Mouse (Mus musculus): ENCODE data around the gene Tctex1d2. TPM values are rescaled to one million over a fixed set of nuclear protein-coding genes. Genes with fewer than 3 reads are reported as not detected.

Tctex1d2 gene
- polyA plus RNA-seq, 1 experiment from 2014 or later = 15.1 TPM

DNA sequence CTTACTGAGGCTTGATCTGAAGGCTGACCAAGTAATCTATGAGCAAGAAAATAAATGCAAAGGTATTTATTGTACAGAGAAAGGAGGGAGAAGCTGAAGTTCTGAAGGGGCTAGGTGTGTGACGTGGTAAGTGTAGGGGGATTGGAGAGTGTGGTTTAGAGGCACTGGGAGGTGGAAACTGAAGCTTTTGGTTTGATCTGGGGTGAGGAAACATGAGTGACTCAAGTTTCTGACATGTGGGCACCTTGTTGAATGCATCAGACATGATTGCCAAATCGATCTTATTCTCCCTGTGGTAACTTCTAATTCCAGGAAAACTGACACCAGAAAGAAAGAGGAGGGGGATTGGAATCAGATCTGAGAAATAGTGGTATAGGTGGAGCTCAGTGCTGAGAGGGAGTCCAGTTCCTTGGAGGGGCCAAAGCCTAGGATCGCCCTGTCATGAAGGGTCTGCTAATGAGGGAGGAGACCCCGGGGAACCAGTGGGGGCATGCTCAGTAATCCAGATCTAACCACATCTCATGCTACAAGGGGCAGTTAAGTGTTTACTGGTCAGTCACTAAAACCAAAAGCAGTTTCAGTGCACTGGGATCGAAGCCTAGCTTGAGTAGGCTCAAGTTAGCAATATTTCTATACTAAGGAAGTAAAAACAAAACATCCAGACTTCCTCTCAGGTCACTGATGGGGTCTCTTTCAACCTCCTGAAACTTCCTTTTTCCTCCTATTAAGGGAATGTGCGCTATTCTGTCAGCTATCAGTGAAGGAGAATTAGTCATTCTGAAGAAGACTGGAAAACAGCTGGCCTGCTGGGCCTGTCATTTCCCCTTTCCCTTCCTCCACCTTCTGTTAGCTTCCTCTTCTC is 23.6 kb upstream of the Tctex1d2 start:
- Histone ChIP-seq H3K27ac (ENCODE audit: low read depth, low read length) (peak overlapping the region; percentile 14), H3K36me3 (ENCODE audit: control insufficient read depth, insufficient read depth, low read length) (peaks cover 5% of the 10 kb centered on the region), H3K4me3 (ENCODE audit: low read depth, low read length) (no peak overlapping the region), H3K4me2 (no peak overlapping the region), H3K9ac (ENCODE audit: low read depth, low read length) (no peak overlapping the region), H3K27me3 (replicated peaks; ENCODE audit: control insufficient read depth, insufficient read depth, low read length) (no peaks in the 10 kb centered on the region), H3K4me1 (replicated peaks; ENCODE audit: control insufficient read depth, insufficient read depth, low read length) (no peaks in the 10 kb centered on the region; the same call in 1 of the 2 replicates), H3K9me3 (ENCODE audit: control insufficient read depth, low read length) (no peaks in the 10 kb centered on the region)
- ATAC-seq (replicated peaks; ENCODE audit: low FRiP score) = no peak
- 45% methylated on average over 6 of the region's 6 CpGs for WGBS
- DNase-seq (ENCODE audit: low spot score) = no peak

DNA sequence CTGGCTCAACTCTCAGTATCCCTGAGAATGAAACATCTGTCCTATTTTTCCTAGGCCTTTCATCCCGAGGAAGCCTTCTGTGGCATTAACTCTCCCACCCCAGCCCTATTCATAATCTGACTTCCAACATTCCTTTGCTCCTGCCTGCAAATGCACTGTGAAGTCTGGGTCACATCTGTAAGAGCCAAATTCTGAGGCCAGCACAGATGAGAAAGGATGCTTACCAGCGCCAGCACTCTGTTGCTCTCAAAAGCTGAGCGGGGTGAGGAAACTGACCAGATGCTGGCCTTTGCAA is 23.0 kb upstream of the Tctex1d2 start:
- WGBS = 61% methylated on average over 3 of the region's 3 CpGs
- Histone ChIP-seq H3K27me3 (replicated peaks; ENCODE audit: control insufficient read depth, insufficient read depth, low read length) (no peaks in the 10 kb centered on the region), H3K4me1 (replicated peaks; ENCODE audit: control insufficient read depth, insufficient read depth, low read length) (no peaks in the 10 kb centered on the region; the same call in 1 of the 2 replicates), H3K9ac (ENCODE audit: low read depth, low read length) (no peak overlapping the region), H3K27ac (ENCODE audit: low read depth, low read length) (no peak overlapping the region), H3K9me3 (ENCODE audit: control insufficient read depth, low read length) (no peaks in the 10 kb centered on the region), H3K4me3 (ENCODE audit: low read depth, low read length) (no peak overlapping the region), H3K36me3 (ENCODE audit: control insufficient read depth, insufficient read depth, low read length) (peaks cover 4% of the 10 kb centered on the region), H3K4me2 (no peak overlapping the region)
- ATAC-seq (replicated peaks; ENCODE audit: low FRiP score) = no peak
- no peak for DNase-seq (ENCODE audit: low spot score)

DNA sequence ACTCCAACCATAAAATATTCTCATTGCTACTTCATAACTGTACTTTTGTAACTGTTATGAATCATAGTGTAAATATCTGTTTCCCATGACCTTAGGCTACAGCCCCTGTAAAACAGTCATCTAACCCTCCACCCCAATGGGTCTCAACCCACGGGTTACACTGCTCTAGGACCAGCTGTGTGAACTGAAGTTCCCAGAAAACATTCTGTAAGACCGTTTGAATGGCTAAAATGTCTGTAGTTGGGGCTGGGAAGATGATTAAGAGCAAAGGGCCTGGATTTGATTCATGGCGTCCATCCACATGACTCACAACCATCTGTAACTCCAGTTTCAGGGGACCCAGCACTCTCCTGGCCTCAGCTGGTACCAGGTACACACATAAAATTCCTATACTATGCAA is 21.3 kb upstream of the Tctex1d2 start:
- Histone ChIP-seq H3K4me3 (ENCODE audit: low read depth, low read length) (no peak overlapping the region), H3K27me3 (replicated peaks; ENCODE audit: control insufficient read depth, insufficient read depth, low read length) (no peaks in the 10 kb centered on the region), H3K9ac (ENCODE audit: low read depth, low read length) (no peak overlapping the region), H3K9me3 (ENCODE audit: control insufficient read depth, low read length) (no peaks in the 10 kb centered on the region), H3K4me1 (replicated peaks; ENCODE audit: control insufficient read depth, insufficient read depth, low read length) (no peaks in the 10 kb centered on the region; the same call in 1 of the 2 replicates), H3K27ac (ENCODE audit: low read depth, low read length) (0 out of 2 replicates have a peak overlapping the region, but pooled peaks have one; percentile 15), H3K4me2 (no peak overlapping the region), H3K36me3 (ENCODE audit: control insufficient read depth, insufficient read depth, low read length) (no peaks in the 10 kb centered on the region; the same call in 1 of the 2 replicates)
- ATAC-seq (replicated peaks; ENCODE audit: low FRiP score) (no peak), DNase-seq (ENCODE audit: low spot score) (no peak)
- 69% methylated on average over 3 of the region's 3 CpGs for WGBS

- Histone ChIP-seq H3K36me3 (ENCODE audit: control insufficient read depth, insufficient read depth, low read length) (no peaks in the 10 kb centered on the region), H3K27ac (ENCODE audit: low read depth, low read length) (no peak within 1 kb of the TSS), H3K9me3 (ENCODE audit: control insufficient read depth, low read length) (no peaks in the 10 kb centered on the region), H3K4me3 (ENCODE audit: low read depth, low read length) (no peak within 1 kb of the TSS), H3K4me2 (no peak within 1 kb of the TSS), H3K9ac (ENCODE audit: low read depth, low read length) (no peak within 1 kb of the TSS), H3K27me3 (replicated peaks; ENCODE audit: control insufficient read depth, insufficient read depth, low read length) (no peaks in the 10 kb centered on the region), H3K4me1 (replicated peaks; ENCODE audit: control insufficient read depth, insufficient read depth, low read length) (no peaks in the 10 kb centered on the region; the same call in 1 of the 2 replicates)
- WGBS = 79% methylated on average over 7 of the region's 7 CpGs
- DNase-seq (ENCODE audit: low spot score) (no peak), ATAC-seq (replicated peaks; ENCODE audit: low FRiP score) (no peak)
Observed at GRCm38 (mm10) chr16:32400267-32400666, 19.2 kb upstream of the Tctex1d2 start, which contains the start of gene Tm4sf19. Gene Tm4sf19, plus strand, starts transcription at chr16:32400506.

- DNase-seq (ENCODE audit: low spot score) = no peak
- Histone ChIP-seq H3K9ac (ENCODE audit: low read depth, low read length) (no peak overlapping the region), H3K27me3 (replicated peaks; ENCODE audit: control insufficient read depth, insufficient read depth, low read length) (no peaks in the 10 kb centered on the region), H3K4me1 (replicated peaks; ENCODE audit: control insufficient read depth, insufficient read depth, low read length) (no peaks in the 10 kb centered on the region), H3K36me3 (ENCODE audit: control insufficient read depth, insufficient read depth, low read length) (no peaks in the 10 kb centered on the region), H3K4me2 (no peak overlapping the region), H3K27ac (ENCODE audit: low read depth, low read length) (no peak overlapping the region), H3K9me3 (ENCODE audit: control insufficient read depth, low read length) (no peaks in the 10 kb centered on the region), H3K4me3 (ENCODE audit: low read depth, low read length) (no peak overlapping the region)
- ATAC-seq (replicated peaks; ENCODE audit: low FRiP score) = no peak
- WGBS = 63% methylated on average over 9 of the region's 9 CpGs
Observed at GRCm38 (mm10) chr16:32401335-32401965, 18.1 kb upstream of the Tctex1d2 start.

- Histone ChIP-seq H3K9ac (ENCODE audit: low read depth, low read length) (no peak overlapping the region), H3K36me3 (ENCODE audit: control insufficient read depth, insufficient read depth, low read length) (no peaks in the 10 kb centered on the region), H3K27ac (ENCODE audit: low read depth, low read length) (no peak overlapping the region), H3K4me2 (no peak overlapping the region), H3K4me1 (replicated peaks; ENCODE audit: control insufficient read depth, insufficient read depth, low read length) (no peaks in the 10 kb centered on the region), H3K9me3 (ENCODE audit: control insufficient read depth, low read length) (no peaks in the 10 kb centered on the region), H3K4me3 (ENCODE audit: low read depth, low read length) (no peak overlapping the region), H3K27me3 (replicated peaks; ENCODE audit: control insufficient read depth, insufficient read depth, low read length) (no peaks in the 10 kb centered on the region)
- DNase-seq (ENCODE audit: low spot score) (no peak), ATAC-seq (replicated peaks; ENCODE audit: low FRiP score) (no peak)
- WGBS = 85% methylated on average over 3 of the region's 3 CpGs
Observed at GRCm38 (mm10) chr16:32402818-32403217, 16.7 kb upstream of the Tctex1d2 start.

GRCm38 (mm10) chr16:32405716-32406115 is 13.8 kb upstream of the Tctex1d2 start:
- Histone ChIP-seq H3K27ac (ENCODE audit: low read depth, low read length) (no peak overlapping the region), H3K9me3 (ENCODE audit: control insufficient read depth, low read length) (no peaks in the 10 kb centered on the region), H3K27me3 (replicated peaks; ENCODE audit: control insufficient read depth, insufficient read depth, low read length) (no peaks in the 10 kb centered on the region), H3K4me2 (no peak overlapping the region), H3K36me3 (ENCODE audit: control insufficient read depth, insufficient read depth, low read length) (no peaks in the 10 kb centered on the region), H3K9ac (ENCODE audit: low read depth, low read length) (no peak overlapping the region), H3K4me3 (ENCODE audit: low read depth, low read length) (no peak overlapping the region), H3K4me1 (replicated peaks; ENCODE audit: control insufficient read depth, insufficient read depth, low read length) (no peaks in the 10 kb centered on the region)
- ATAC-seq (replicated peaks; ENCODE audit: low FRiP score) (no peak), DNase-seq (ENCODE audit: low spot score) (no peak)
- 88% methylated on average over 9 of the region's 9 CpGs for WGBS

DNA sequence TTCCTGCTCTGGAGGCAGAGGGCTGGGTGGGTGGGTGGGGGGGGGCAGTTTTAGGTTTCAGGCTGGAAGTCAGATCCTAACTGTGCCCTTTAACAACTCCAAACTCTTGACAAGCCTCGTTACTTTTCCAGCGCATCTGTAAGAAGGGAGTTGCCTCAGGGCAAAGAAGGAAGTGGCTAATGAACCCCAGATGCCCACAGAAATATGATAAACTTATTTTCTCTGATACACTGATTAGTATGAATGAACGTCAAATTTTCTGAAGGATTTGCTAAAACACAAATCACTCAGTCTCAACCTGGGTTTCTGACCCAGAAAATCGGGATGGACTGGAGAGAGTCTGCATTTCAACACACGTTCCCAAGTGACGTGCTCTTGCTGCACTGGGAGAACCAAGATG is 12.8 kb upstream of the Tctex1d2 start:
- Histone ChIP-seq H3K27ac (ENCODE audit: low read depth, low read length) (no peak overlapping the region), H3K9me3 (ENCODE audit: control insufficient read depth, low read length) (no peaks in the 10 kb centered on the region), H3K27me3 (replicated peaks; ENCODE audit: control insufficient read depth, insufficient read depth, low read length) (no peaks in the 10 kb centered on the region), H3K36me3 (ENCODE audit: control insufficient read depth, insufficient read depth, low read length) (no peaks in the 10 kb centered on the region), H3K4me2 (no peak overlapping the region), H3K4me3 (ENCODE audit: low read depth, low read length) (no peak overlapping the region), H3K4me1 (replicated peaks; ENCODE audit: control insufficient read depth, insufficient read depth, low read length) (no peaks in the 10 kb centered on the region), H3K9ac (ENCODE audit: low read depth, low read length) (no peak overlapping the region)
- DNase-seq (ENCODE audit: low spot score) (no peak), ATAC-seq (replicated peaks; ENCODE audit: low FRiP score) (no peak)
- WGBS = 69% methylated on average over 6 of the region's 6 CpGs

- no peak overlapping the region for H3K27ac ChIP-seq (ENCODE audit: low read depth, low read length)
- 70% methylated on average over 10 of the region's 10 CpGs for WGBS
- H3K4me1 ChIP-seq (replicated peaks; ENCODE audit: control insufficient read depth, insufficient read depth, low read length) = no peaks in the 10 kb centered on the region
- DNase-seq (ENCODE audit: low spot score) (no peak), ATAC-seq (replicated peaks; ENCODE audit: low FRiP score) (no peak)
- H3K9me3 ChIP-seq (ENCODE audit: control insufficient read depth, low read length) = no peaks in the 10 kb centered on the region
- H3K4me2 ChIP-seq = no peak overlapping the region
- H3K4me3 ChIP-seq (ENCODE audit: low read depth, low read length) = no peak overlapping the region
- no peaks in the 10 kb centered on the region for H3K27me3 ChIP-seq (replicated peaks; ENCODE audit: control insufficient read depth, insufficient read depth, low read length)
- no peak overlapping the region for H3K9ac ChIP-seq (ENCODE audit: low read depth, low read length)
- no peaks in the 10 kb centered on the region for H3K36me3 ChIP-seq (ENCODE audit: control insufficient read depth, insufficient read depth, low read length)
Observed at GRCm38 (mm10) chr16:32407730-32408129, 11.8 kb upstream of the Tctex1d2 start.
